19 mouse cellular contexts compared by ENCODE assay signal in genomic region chr11:112545231-112546010, GRCm38 (mm10).
A peak's percentile ranks its signal among the peaks of the same experiment; 100 is the strongest.
DNase-seq lines count a peak whose midpoint lies in the region; ATAC-seq lines count a peak whose summit lies in the region.
"Had no signal": no experiment of that assay in that cellular context is flagged by ENCODE, and none has a peak within 500 bp of the region (broad histone marks: within the 10 kb centered on the region; RNA-seq: fewer than 3 reads in every experiment).

No protein-coding gene starts in this region.

- DNase-seq in hindbrain, embryonic 11.5 days (ENCODE audit: low spot score), result peak; percentile 21
- DNase-seq in hindbrain, embryonic 14.5 days (ENCODE audit: low spot score), result no peak
- DNase-seq in embryonic facial prominence, embryonic 10.5 days (ENCODE audit: low spot score), result peak; percentile 71
- DNase-seq in yolk sac, embryonic 10.5 days (ENCODE audit: low spot score), result peak; percentile 9
- no peak for DNase-seq in heart, adult 9 months (ENCODE audit: low spot score in 2 of 2)
- no peak for DNase-seq in cerebellum, postnatal 4 days (ENCODE audit: low spot score in 2 of 2)
- DNase-seq: adrenal gland, postnatal 25 days; cerebellum, adult 9-10 months; heart, adult 18-20 months; kidney, adult 18-20 months; thymus, adult 2 months had no signal

- H3K36me3 ChIP-seq in hindbrain, embryonic 11.5 days (ENCODE audit: control insufficient read depth, insufficient read depth, low read length), result no peaks in the 10 kb centered on the region
- H3K36me3 ChIP-seq in hindbrain, embryonic 14.5 days (replicated peaks; ENCODE audit: control insufficient read depth, insufficient read depth), result no peaks in the 10 kb centered on the region
- H3K36me3 ChIP-seq in midbrain, embryonic 12.5 days, result no peaks in the 10 kb centered on the region
- no peaks in the 10 kb centered on the region for H3K36me3 ChIP-seq in midbrain, embryonic 15.5 days (replicated peaks)
- no peaks in the 10 kb centered on the region for H3K36me3 ChIP-seq in embryonic facial prominence, embryonic 10.5 days (replicated peaks)
- H3K36me3 ChIP-seq: embryonic facial prominence, embryonic 12.5 days; hindbrain, embryonic 15.5 days; neural tube, embryonic 13.5 days had no signal

- no peak overlapping the region for H3K4me2 ChIP-seq in hindbrain, embryonic 11.5 days (replicated peaks; ENCODE audit: low read depth, low read length)
- H3K4me2 ChIP-seq in hindbrain, embryonic 14.5 days (replicated peaks), result no peak overlapping the region
- H3K4me2 ChIP-seq in midbrain, embryonic 12.5 days (replicated peaks), result no peak overlapping the region
- H3K4me2 ChIP-seq in midbrain, embryonic 15.5 days, result no peak overlapping the region
- H3K4me2 ChIP-seq: embryonic facial prominence, embryonic 12.5 days; forebrain, embryonic 13.5 days; hindbrain, embryonic 15.5 days; liver, embryonic 11.5 days; neural tube, embryonic 13.5 days had no signal

- no peak for ATAC-seq in hindbrain, embryonic 11.5 days (ENCODE audit: low FRiP score)
- ATAC-seq in hindbrain, embryonic 14.5 days (ENCODE audit: low FRiP score), result no peak
- peak; percentile 30; the same call in 1 of the 2 replicates for ATAC-seq in midbrain, embryonic 12.5 days (ENCODE audit: low FRiP score, low read depth)
- ATAC-seq in midbrain, embryonic 15.5 days (replicated peaks), result no peak
- ATAC-seq: forebrain, embryonic 13.5 days; lung, postnatal 0 days had no signal

- H3K9ac ChIP-seq in hindbrain, embryonic 11.5 days (ENCODE audit: low read depth, low read length), result no peak overlapping the region
- H3K9ac ChIP-seq in hindbrain, embryonic 14.5 days, result no peak overlapping the region
- no peak overlapping the region for H3K9ac ChIP-seq in midbrain, embryonic 12.5 days (replicated peaks)
- H3K9ac ChIP-seq in midbrain, embryonic 15.5 days, result no peak overlapping the region
- H3K9ac ChIP-seq: embryonic facial prominence, embryonic 12.5 days; forebrain, embryonic 13.5 days; hindbrain, embryonic 15.5 days; neural tube, embryonic 13.5 days had no signal

- H3K4me3 ChIP-seq in hindbrain, embryonic 11.5 days (ENCODE audit: low read depth, low read length), result no peak overlapping the region
- H3K4me3 ChIP-seq in hindbrain, embryonic 14.5 days (replicated peaks; ENCODE audit: low read length), result no peak overlapping the region
- H3K4me3 ChIP-seq in midbrain, embryonic 12.5 days, result no peak overlapping the region
- no peak overlapping the region for H3K4me3 ChIP-seq in midbrain, embryonic 15.5 days
- H3K4me3 ChIP-seq in embryonic facial prominence, embryonic 10.5 days, result no peak overlapping the region
- H3K4me3 ChIP-seq: embryonic facial prominence, embryonic 12.5 days; forebrain, embryonic 13.5 days; hindbrain, embryonic 15.5 days; neural tube, embryonic 13.5 days had no signal

- WGBS in hindbrain, embryonic 11.5 days, result 66% methylated on average over 7 of the region's 7 CpGs
- 73% methylated on average over 7 of the region's 7 CpGs for WGBS in hindbrain, embryonic 14.5 days
- WGBS in midbrain, embryonic 12.5 days, result 50% methylated on average over 7 of the region's 7 CpGs
- WGBS in midbrain, embryonic 15.5 days, result 60% methylated on average over 7 of the region's 7 CpGs
- WGBS in embryonic facial prominence, embryonic 10.5 days, result 50% methylated on average over 7 of the region's 7 CpGs

- no peaks in the 10 kb centered on the region for H3K27me3 ChIP-seq in hindbrain, embryonic 11.5 days (ENCODE audit: control insufficient read depth, insufficient read depth, low read length)
- no peaks in the 10 kb centered on the region for H3K27me3 ChIP-seq in hindbrain, embryonic 14.5 days (ENCODE audit: control insufficient read depth, insufficient read depth, low read length)
- H3K27me3 ChIP-seq in midbrain, embryonic 12.5 days, result no peaks in the 10 kb centered on the region
- H3K27me3 ChIP-seq in midbrain, embryonic 15.5 days (replicated peaks), result no peaks in the 10 kb centered on the region
- H3K27me3 ChIP-seq in embryonic facial prominence, embryonic 10.5 days (replicated peaks; ENCODE audit: low read depth, poor library complexity, severe bottlenecking), result no peaks in the 10 kb centered on the region
- H3K27me3 ChIP-seq: embryonic facial prominence, embryonic 12.5 days; forebrain, embryonic 13.5 days; hindbrain, embryonic 15.5 days; neural tube, embryonic 13.5 days had no signal

- no peaks in the 10 kb centered on the region for H3K4me1 ChIP-seq in hindbrain, embryonic 11.5 days (replicated peaks; ENCODE audit: control insufficient read depth, insufficient read depth, low read length)
- H3K4me1 ChIP-seq in hindbrain, embryonic 14.5 days (replicated peaks; ENCODE audit: control insufficient read depth, insufficient read depth, low read length), result no peaks in the 10 kb centered on the region
- H3K4me1 ChIP-seq in midbrain, embryonic 12.5 days, result peaks cover 26% of the 10 kb centered on the region
- H3K4me1 ChIP-seq in midbrain, embryonic 15.5 days, result no peaks in the 10 kb centered on the region
- peaks cover 42% of the 10 kb centered on the region for H3K4me1 ChIP-seq in embryonic facial prominence, embryonic 10.5 days

- no peaks in the 10 kb centered on the region for H3K9me3 ChIP-seq in hindbrain, embryonic 11.5 days (ENCODE audit: control insufficient read depth, low read length)
- H3K9me3 ChIP-seq in hindbrain, embryonic 14.5 days (ENCODE audit: control insufficient read depth, low read length), result no peaks in the 10 kb centered on the region
- H3K9me3 ChIP-seq in midbrain, embryonic 12.5 days, result no peaks in the 10 kb centered on the region
- H3K9me3 ChIP-seq in midbrain, embryonic 15.5 days, result no peaks in the 10 kb centered on the region
- no peaks in the 10 kb centered on the region for H3K9me3 ChIP-seq in embryonic facial prominence, embryonic 10.5 days
- H3K9me3 ChIP-seq: embryonic facial prominence, embryonic 12.5 days; forebrain, embryonic 13.5 days; hindbrain, embryonic 15.5 days; neural tube, embryonic 13.5 days had no signal

- no peak overlapping the region for H3K27ac ChIP-seq in hindbrain, embryonic 11.5 days (ENCODE audit: low read depth, low read length)
- no peak overlapping the region for H3K27ac ChIP-seq in hindbrain, embryonic 14.5 days
- H3K27ac ChIP-seq in midbrain, embryonic 12.5 days (replicated peaks), result no peak overlapping the region
- no peak overlapping the region for H3K27ac ChIP-seq in midbrain, embryonic 15.5 days
- H3K27ac ChIP-seq in embryonic facial prominence, embryonic 10.5 days (replicated peaks), result peak overlapping the region; percentile 51
- H3K27ac ChIP-seq: embryonic facial prominence, embryonic 12.5 days; forebrain, embryonic 13.5 days; hindbrain, embryonic 15.5 days; neural tube, embryonic 13.5 days had no signal

Comparison
In these comparisons a context has a peak if more than half of its experiments do, and no peak if none do; other contexts are left out.
1. DNase-seq: peak in hindbrain, embryonic 11.5 days (single experiment), embryonic facial prominence, embryonic 10.5 days (single experiment) and yolk sac, embryonic 10.5 days (single experiment); none in hindbrain, embryonic 14.5 days (single experiment), heart, adult 9 months (0 of 2) and cerebellum, postnatal 4 days (0 of 2).